Mouse (Mus musculus) cortical plate, adult 2 months (tissue): Measurements from ENCODE around the gene Tldc2.

Source experiments
- CTCF ChIP-seq: fragments of 200-500 bp; IDR thresholded peaks from 2 replicates; pipeline ENCODE4 v1.5.1; 2011; ENCODE audit warnings: mild to moderate bottlenecking, control low read depth, low read length; ENCODE audit not compliant: insufficient read depth; ENCODE audit errors: extremely low read depth
- POLR2A ChIP-seq: fragments of 200-500 bp; IDR thresholded peaks from 2 replicates; pipeline ENCODE4 v1.6.1; 2011; ENCODE audit warnings: mild to moderate bottlenecking, low read length, control low read depth; ENCODE audit not compliant: insufficient read depth; ENCODE audit errors: extremely low read depth

GRCm38 (mm10) chr2:157135529-157136120 is 48.8 kb downstream of the Tldc2 start:
- no peak for TF ChIP-seq POLR2A
- TF ChIP-seq CTCF: no peak
